In genomic region chr11:30148378-30148777, GRCm38 (mm10) we compare ENCODE assay signal across 1 mouse cellular context.
TF ChIP-seq lines count a peak whose summit lies in the region.

No protein-coding gene starts in this region.

TF ChIP-seq in MEL, 35 proteins besides CTCF, POLR2A, EP300 and RAD21 (continued from another document):
- peak; percentile 93 for TF ChIP-seq RCOR1 (IDR thresholded peaks at IDR 0.05; ENCODE audit: low read depth, low read length)
- no peak for TF ChIP-seq GABPA (IDR thresholded peaks at IDR 0.05; ENCODE audit: low read depth, low read length)
- TF ChIP-seq MAX (IDR thresholded peaks at IDR 0.05; ENCODE audit: low read length) = peak; percentile 50
- TF ChIP-seq SIN3A (IDR thresholded peaks at IDR 0.05; ENCODE audit: low read length) = peak; percentile 74; the same call in 1 of the 2 replicates
- TF ChIP-seq CHD2 (IDR thresholded peaks at IDR 0.05; ENCODE audit: low read length) = no peak
- TF ChIP-seq KAT2A (conservative IDR thresholded peaks at IDR 0.05; ENCODE audit: low read depth, low read length) = no peak
- TF ChIP-seq UBTF (IDR thresholded peaks at IDR 0.05; ENCODE audit: borderline replicate concordance, insufficient read depth, low read depth, low read length) = no peak
- TF ChIP-seq E2F4 (IDR thresholded peaks at IDR 0.05; ENCODE audit: borderline replicate concordance, low read depth, low read length) = no peak
- TF ChIP-seq MAFK (IDR thresholded peaks at IDR 0.05; ENCODE audit: borderline replicate concordance, low read depth, low read length) = no peak
- TF ChIP-seq ZMIZ1 (IDR thresholded peaks at IDR 0.05; ENCODE audit: low read depth, low read length) = no peak
- TF ChIP-seq MYC (IDR thresholded peaks at IDR 0.05; ENCODE audit: low read depth, low read length) = peak; percentile 45; the same call in 1 of the 2 replicates
- peak; percentile 93 for TF ChIP-seq ZNF384 (IDR thresholded peaks at IDR 0.05; ENCODE audit: low read depth, low read length)
- TF ChIP-seq POLR2AphosphoS2 (IDR thresholded peaks at IDR 0.05; ENCODE audit: low read length) = no peak
- no peak for TF ChIP-seq MEF2A (IDR thresholded peaks at IDR 0.05; ENCODE audit: extremely low read depth, insufficient replicate concordance, low read depth, low read length, poor library complexity, severe bottlenecking)
- TF ChIP-seq TAL1 (IDR thresholded peaks at IDR 0.05; ENCODE audit: low read length) = no peak
- no peak for TF ChIP-seq MXI1 (IDR thresholded peaks at IDR 0.05; ENCODE audit: low read depth, low read length)
- no peak for TF ChIP-seq ZC3H11A (IDR thresholded peaks at IDR 0.05; ENCODE audit: low read depth, low read length)
- peak; percentile 82 for TF ChIP-seq GATA1 (IDR thresholded peaks at IDR 0.05; ENCODE audit: low read depth, low read length)
- no peak for TF ChIP-seq MAZ (IDR thresholded peaks at IDR 0.05; ENCODE audit: low read depth, low read length)
